Mouse (Mus musculus) embryonic facial prominence, embryonic 11.5 days (tissue): ENCODE measurements around the gene Tns1. TPM values are rescaled to one million over a fixed set of nuclear protein-coding genes. Genes with fewer than 3 reads are reported as not detected.

Experiments used
- ATAC-seq: fragments of 200-750 bp; cut with Nextera tagmentation; replicated peaks from 2 replicates; pipeline ENCODE4 v1.8.0; 2017; ENCODE audit warnings: low read depth; ENCODE audit not compliant: insufficient number of reproducible peaks, low FRiP score, low TSS enrichment
- DNase-seq: peaks from one replicate; pipeline ENCODE4 v3.0.0-alpha.2; 2015; ENCODE audit warnings: low spot score
- H3K27ac ChIP-seq: fragments of 300-500 bp; sonication (generic); replicated peaks from 2 replicates; pipeline ENCODE4 v1.5.1; 2014; ENCODE audit warnings: mild to moderate bottlenecking, low read depth, low read length, control low read depth
- H3K27me3 ChIP-seq: fragments of 300-500 bp; sonication (generic); 2 replicates; pipeline ENCODE4 v1.6.1; 2014; ENCODE audit warnings: mild to moderate bottlenecking, low read length, moderate library complexity, mixed read lengths; ENCODE audit not compliant: control insufficient read depth, insufficient read depth
- H3K36me3 ChIP-seq: fragments of 300-500 bp; sonication (generic); replicated peaks from 2 replicates; pipeline ENCODE4 v1.6.1; 2014; ENCODE audit warnings: low read depth, mild to moderate bottlenecking, low read length, moderate library complexity, mixed read lengths; ENCODE audit not compliant: control insufficient read depth, insufficient read depth
- H3K4me1 ChIP-seq: fragments of 300-500 bp; sonication (generic); 2 replicates; pipeline ENCODE4 v1.6.1; 2014; ENCODE audit warnings: low read length, mixed read lengths; ENCODE audit not compliant: control insufficient read depth, insufficient read depth
- H3K4me2 ChIP-seq: fragments of 300-500 bp; sonication (generic); 2 replicates; pipeline ENCODE4 v1.6.1; 2014; ENCODE audit warnings: low read depth, mild to moderate bottlenecking, control low read depth, low read length, moderate library complexity
- H3K4me3 ChIP-seq: fragments of 300-500 bp; sonication (generic); 2 replicates; pipeline ENCODE4 v1.5.1; 2014; ENCODE audit warnings: low read depth, low read length, control low read depth
- H3K9ac ChIP-seq: fragments of 300-500 bp; sonication (generic); replicated peaks from 2 replicates; pipeline ENCODE4 v1.6.1; 2014; ENCODE audit warnings: mild to moderate bottlenecking, control low read depth, low read length
- H3K9me3 ChIP-seq: fragments of 300-500 bp; sonication (generic); replicated peaks from 2 replicates; pipeline ENCODE4 v1.6.1; 2016; ENCODE audit warnings: mild to moderate bottlenecking, low read length, inconsistent platforms, mixed read lengths; ENCODE audit not compliant: control insufficient read depth
- WGBS: fragments of 180-500 bp; shearing (Covaris S2); extraction: QIAGEN DNeasy Blood & Tissue Kit; methylation state at CpG from one replicate; pipeline ENCODE4 v1.1.7; 2014; 5-methylcytosine and 5-hydroxymethylcytosine counted together
- polyA plus RNA-seq: library from polyadenylated mRNA; unstranded; fragments of >200 nt; fragmentation: Nextera tagmentation; extraction: Ambion mirVana; gene quantifications from 2 replicates; pipeline ENCODE4 v1.2.1, GENCODE M21; 2014

The Tns1 gene
- polyA plus RNA-seq, 1 experiment from 2014 or later: 21.6 TPM

DNA sequence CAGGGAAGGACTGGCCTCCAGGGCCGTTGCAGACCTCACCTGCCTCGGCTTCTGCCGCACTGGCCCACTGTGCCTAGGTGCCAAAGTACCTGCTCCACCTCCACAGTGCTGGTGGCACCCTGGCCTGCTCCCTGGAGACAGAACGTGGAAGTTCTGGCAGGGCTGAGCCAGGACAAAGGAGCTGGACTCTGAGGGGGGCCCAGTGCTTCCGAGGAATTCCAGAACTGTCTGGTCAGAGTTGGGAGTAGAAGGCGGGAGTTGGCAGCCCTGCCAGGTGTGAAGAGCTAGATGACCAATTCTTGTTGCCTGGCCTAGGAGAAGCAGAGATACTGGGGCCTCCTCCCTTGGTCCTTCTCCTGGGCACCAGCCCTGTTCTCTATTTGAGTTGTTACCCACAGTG lies 76.5 kb downstream of the Tns1 start:
- ATAC-seq (no peak), DNase-seq (no peak)
- Histone ChIP-seq H3K4me2 (no peak overlapping the region), H3K4me3 (no peak overlapping the region), H3K36me3 (no peaks in the 10 kb centered on the region), H3K9ac (no peak overlapping the region), H3K27ac (no peak overlapping the region), H3K4me1 (peaks cover 8% of the 10 kb centered on the region), H3K9me3 (no peaks in the 10 kb centered on the region), H3K27me3 (no peaks in the 10 kb centered on the region)
- 81% methylated on average over 6 of the region's 6 CpGs for WGBS

DNA sequence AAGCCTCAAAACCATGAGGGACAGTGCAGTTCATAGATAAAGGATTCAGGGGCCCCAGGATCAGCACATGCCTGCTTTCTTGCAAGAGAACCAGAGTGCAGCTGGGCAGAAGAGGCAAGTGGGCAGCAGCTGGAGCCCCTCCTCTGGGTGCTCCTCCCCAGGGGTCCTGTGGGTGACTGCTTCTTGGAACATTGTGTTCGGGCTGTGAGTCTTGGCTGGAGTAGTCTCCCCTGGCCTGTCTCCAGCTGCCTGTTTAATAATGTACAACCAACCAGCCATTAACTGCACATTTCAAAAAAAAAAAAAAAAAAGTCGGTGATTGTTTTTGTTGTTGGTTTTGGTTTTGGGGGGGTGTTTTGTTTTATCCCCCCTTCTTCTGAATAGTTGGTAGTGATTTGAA lies 76.9 kb downstream of the Tns1 start:
- Histone ChIP-seq H3K27me3 (no peaks in the 10 kb centered on the region), H3K9ac (no peak overlapping the region), H3K27ac (no peak overlapping the region), H3K4me3 (no peak overlapping the region), H3K4me2 (no peak overlapping the region), H3K9me3 (no peaks in the 10 kb centered on the region), H3K36me3 (no peaks in the 10 kb centered on the region), H3K4me1 (peaks cover 12% of the 10 kb centered on the region)
- ATAC-seq (no peak), DNase-seq (no peak)
- 81% methylated on average over 2 of the region's 2 CpGs for WGBS

DNA sequence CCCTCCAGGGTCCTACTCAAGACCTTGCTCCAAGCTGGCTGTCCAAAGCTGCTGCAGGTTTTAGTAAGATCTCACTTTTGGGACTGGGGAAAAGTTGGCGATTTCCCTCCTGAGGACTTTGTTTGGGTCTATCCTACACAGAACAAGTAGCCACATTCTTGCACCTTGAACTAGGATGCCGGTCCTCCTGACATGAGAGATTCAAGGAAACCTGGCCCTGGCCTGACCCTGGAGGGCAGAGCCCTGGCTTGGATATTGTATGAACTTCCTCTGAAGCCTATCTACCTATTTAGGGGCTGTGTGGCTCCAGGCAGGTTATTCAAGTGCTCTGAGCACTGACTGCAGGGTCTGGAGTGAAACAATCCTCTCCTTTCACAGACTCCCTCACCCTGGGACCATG lies 79.2 kb downstream of the Tns1 start:
- Histone ChIP-seq H3K27ac (no peak overlapping the region), H3K27me3 (no peaks in the 10 kb centered on the region), H3K4me1 (peaks cover 13% of the 10 kb centered on the region), H3K9me3 (no peaks in the 10 kb centered on the region), H3K4me2 (no peak overlapping the region), H3K36me3 (no peaks in the 10 kb centered on the region), H3K4me3 (no peak overlapping the region), H3K9ac (no peak overlapping the region)
- DNase-seq (no peak), ATAC-seq (no peak)
- 86% methylated on average over 2 of the region's 2 CpGs for WGBS

DNA sequence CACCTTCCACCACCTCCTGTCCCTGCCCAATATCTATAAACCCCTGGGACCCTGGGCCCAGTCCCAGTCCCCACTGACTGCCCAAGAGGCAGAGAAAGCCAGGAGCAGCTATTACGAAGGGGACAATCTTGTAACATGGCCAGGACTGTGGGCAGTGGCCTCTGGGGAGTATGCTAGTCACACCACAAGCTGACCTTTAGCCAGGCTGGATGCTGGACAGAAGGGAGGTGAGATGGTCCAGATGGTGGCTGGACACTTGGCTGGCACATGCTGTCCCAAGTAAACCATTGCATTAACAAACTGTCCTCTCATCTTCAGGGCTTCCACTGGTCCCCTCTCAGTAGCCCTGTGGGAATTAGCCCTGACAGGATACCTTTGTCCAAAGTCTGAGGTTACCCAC lies 79.8 kb downstream of the Tns1 start:
- DNase-seq (no peak), ATAC-seq (no peak)
- Histone ChIP-seq H3K9me3 (no peaks in the 10 kb centered on the region), H3K9ac (no peak overlapping the region), H3K4me3 (no peak overlapping the region), H3K27me3 (no peaks in the 10 kb centered on the region), H3K4me1 (peaks cover 13% of the 10 kb centered on the region), H3K36me3 (no peaks in the 10 kb centered on the region), H3K4me2 (no peak overlapping the region), H3K27ac (no peak overlapping the region)
- WGBS: 83% methylated on average over 1 of the region's 1 CpGs

DNA sequence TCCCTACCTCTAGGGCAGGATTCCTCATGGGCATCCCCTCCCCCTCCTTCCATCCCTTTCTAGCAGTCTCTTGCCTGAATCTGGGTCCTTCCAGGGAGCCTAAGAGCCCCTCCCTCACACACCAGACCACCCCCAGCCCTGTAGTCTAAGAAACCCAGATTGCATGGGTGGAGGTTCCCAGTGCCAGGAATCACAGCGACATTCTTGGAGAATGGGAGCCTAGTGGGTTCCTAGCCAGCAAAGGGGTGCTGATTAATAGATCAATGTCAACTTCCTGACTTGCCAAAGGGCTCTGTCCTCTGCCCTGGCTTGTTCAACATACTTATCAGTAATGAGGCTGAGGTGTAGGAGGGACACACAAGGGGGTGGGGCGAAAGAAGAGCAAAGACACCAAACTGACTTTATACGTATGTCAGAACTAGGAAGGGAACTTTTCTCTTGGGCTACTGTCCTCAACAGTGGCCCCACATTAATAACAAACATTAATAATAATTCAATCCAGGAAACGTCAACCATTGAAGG lies 80.6 kb downstream of the Tns1 start:
- no peak overlapping the region for H3K4me2 ChIP-seq
- H3K4me1 ChIP-seq: peaks cover 13% of the 10 kb centered on the region
- no peak overlapping the region for H3K4me3 ChIP-seq
- H3K9ac ChIP-seq: no peak overlapping the region
- no peaks in the 10 kb centered on the region for H3K27me3 ChIP-seq
- ATAC-seq (no peak), DNase-seq (no peak)
- H3K9me3 ChIP-seq: no peaks in the 10 kb centered on the region
- H3K27ac ChIP-seq: no peak overlapping the region
- WGBS: 65% methylated on average over 4 of the region's 4 CpGs
- no peaks in the 10 kb centered on the region for H3K36me3 ChIP-seq

DNA sequence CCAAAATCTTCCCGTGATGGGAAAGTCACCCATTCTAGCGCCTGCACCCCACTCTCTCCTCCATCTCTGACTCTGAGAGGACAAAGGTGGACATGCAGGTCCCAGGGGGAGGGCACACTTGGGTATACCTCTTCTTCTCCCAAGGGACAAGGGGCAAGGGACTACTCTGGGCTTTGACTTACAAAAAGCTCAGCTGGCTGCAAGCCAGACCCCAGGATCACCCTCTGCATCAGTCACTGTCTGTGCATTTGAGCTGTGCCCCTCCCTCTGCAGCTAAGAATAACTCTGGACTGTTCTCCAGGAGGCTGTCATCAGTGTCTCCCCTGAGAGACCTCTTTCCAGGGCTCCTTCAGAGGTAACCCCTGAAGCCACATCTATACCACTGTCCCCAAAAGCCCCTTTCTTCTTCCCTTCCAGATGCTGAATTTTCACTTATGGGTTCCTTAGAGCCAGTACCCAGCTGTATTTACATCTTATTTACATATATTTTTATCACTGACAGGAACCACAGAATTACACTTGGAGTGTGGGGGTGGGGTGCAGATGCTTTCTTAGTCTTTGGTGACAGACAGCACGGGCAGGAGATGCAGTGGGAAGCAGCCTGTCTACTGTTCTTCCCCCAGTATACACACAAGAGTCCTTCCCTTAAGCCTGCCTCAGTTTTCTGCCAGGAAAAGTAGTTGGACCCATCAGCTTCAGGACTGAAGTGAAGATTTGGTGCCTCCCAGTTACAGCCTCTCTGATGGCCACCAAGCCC lies 81.4 kb downstream of the Tns1 start:
- Histone ChIP-seq H3K9ac (no peak overlapping the region), H3K4me1 (peaks cover 13% of the 10 kb centered on the region), H3K27me3 (no peaks in the 10 kb centered on the region), H3K27ac (peak overlapping the region; percentile 60), H3K36me3 (no peaks in the 10 kb centered on the region), H3K4me2 (no peak overlapping the region), H3K9me3 (no peaks in the 10 kb centered on the region), H3K4me3 (no peak overlapping the region)
- WGBS: 61% methylated on average over 3 of the region's 3 CpGs
- ATAC-seq (no peak), DNase-seq (no peak)

DNA sequence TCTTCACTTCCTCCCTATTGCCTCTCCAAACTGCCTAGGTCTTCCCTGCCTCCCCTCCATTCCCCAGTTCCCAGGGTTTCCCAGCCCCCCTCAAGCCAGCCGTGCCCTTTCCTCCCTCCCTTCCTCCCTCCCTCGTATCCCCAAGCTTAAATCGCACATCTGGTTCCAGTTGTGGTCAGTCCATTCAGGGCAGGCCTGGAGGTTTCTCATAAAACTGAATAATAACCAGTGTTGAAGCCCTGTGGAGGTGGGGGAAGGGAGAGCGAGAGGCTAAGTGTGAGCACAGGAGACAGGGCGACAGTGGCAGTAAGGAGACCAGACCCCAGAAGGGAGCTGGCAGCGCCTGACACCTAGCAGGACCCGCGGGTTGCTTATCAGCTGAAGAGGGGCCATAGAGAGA lies 82.6 kb downstream of the Tns1 start:
- peaks cover 18% of the 10 kb centered on the region for H3K4me1 ChIP-seq
- WGBS: 14% methylated on average over 8 of the region's 8 CpGs
- H3K27ac ChIP-seq: peak overlapping the region; percentile 60
- no peak overlapping the region for H3K9ac ChIP-seq
- ATAC-seq (peak; percentile 58), DNase-seq (peak; percentile 91)
- no peaks in the 10 kb centered on the region for H3K9me3 ChIP-seq
- H3K36me3 ChIP-seq: no peaks in the 10 kb centered on the region
- H3K4me3 ChIP-seq: no peak overlapping the region
- H3K4me2 ChIP-seq: peak overlapping the region; percentile 11; the same call in 1 of the 2 replicates
- H3K27me3 ChIP-seq: no peaks in the 10 kb centered on the region

DNA sequence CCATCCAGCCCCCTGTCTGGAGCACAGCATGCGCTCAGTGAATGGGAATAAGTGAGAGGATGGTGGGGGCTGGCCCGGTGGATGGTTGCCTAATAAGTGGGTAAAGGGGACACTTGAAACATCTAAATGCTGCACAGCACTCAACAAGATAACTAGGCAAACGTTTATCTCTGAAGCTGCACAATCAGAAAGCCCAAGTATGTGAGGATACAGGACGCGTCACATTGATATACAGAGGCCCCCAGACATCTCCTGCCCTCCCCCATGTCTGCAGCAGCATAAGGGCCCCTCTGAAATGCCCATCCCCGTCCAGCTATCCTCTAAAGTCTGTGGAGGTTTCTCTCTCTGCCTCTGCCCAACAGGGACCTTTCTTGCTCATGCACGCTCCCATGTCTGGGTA lies 83.1 kb downstream of the Tns1 start:
- no peak for ATAC-seq
- no peak overlapping the region for H3K4me2 ChIP-seq
- H3K9me3 ChIP-seq: no peaks in the 10 kb centered on the region
- no peaks in the 10 kb centered on the region for H3K27me3 ChIP-seq
- no peak overlapping the region for H3K9ac ChIP-seq
- peak overlapping the region; percentile 48 for H3K27ac ChIP-seq
- 57% methylated on average over 7 of the region's 7 CpGs for WGBS
- H3K4me1 ChIP-seq: peaks cover 19% of the 10 kb centered on the region
- H3K36me3 ChIP-seq: no peaks in the 10 kb centered on the region
- H3K4me3 ChIP-seq: no peak overlapping the region
- DNase-seq: no peak
